Mouse (Mus musculus) liver, embryonic 18 days (tissue): ENCODE measurements around the gene Ect2. TPM values are rescaled to one million over a fixed set of nuclear protein-coding genes. Genes with fewer than 3 reads are reported as not detected.

ENCODE experiments used
- polyA plus RNA-seq: library from polyadenylated mRNA; depleted of rRNA; stranded (reverse); fragments of >200 nt; gene quantifications from 2 replicates; pipeline ENCODE4 v1.2.3, GENCODE M21; 2012; rRNA removed

The Ect2 gene
- 8.7 and 9.2 TPM in 2 replicates for polyA plus RNA-seq

DNA sequence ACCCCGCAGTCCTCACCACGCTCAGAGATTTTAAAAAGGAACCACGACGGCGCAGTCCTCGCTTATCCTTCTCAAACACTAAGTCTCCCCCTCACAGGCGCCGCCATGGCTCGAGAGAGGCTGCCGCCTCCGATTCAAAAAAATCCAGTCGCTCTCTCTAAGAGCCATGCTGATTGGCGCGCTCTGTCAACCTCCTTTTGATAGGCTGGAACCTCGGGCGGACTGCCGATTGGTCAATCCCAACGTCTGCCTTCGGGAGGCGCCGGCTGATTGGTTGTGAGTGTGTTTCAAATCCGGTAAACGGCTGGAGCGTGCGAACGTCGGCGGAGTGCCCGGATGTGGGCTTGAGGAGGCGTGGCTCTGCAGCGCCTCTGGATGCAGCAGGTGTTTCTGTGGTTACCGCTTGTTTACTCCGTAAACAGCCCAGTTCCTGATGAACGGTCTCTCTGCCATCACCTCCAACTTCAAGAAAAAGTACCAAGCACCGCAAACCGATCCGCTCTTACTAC lies at the start of gene Ect2:
Gene Ect2 (minus strand): TSS at position 178 of the 509 bp plus-strand sequence.

DNA sequence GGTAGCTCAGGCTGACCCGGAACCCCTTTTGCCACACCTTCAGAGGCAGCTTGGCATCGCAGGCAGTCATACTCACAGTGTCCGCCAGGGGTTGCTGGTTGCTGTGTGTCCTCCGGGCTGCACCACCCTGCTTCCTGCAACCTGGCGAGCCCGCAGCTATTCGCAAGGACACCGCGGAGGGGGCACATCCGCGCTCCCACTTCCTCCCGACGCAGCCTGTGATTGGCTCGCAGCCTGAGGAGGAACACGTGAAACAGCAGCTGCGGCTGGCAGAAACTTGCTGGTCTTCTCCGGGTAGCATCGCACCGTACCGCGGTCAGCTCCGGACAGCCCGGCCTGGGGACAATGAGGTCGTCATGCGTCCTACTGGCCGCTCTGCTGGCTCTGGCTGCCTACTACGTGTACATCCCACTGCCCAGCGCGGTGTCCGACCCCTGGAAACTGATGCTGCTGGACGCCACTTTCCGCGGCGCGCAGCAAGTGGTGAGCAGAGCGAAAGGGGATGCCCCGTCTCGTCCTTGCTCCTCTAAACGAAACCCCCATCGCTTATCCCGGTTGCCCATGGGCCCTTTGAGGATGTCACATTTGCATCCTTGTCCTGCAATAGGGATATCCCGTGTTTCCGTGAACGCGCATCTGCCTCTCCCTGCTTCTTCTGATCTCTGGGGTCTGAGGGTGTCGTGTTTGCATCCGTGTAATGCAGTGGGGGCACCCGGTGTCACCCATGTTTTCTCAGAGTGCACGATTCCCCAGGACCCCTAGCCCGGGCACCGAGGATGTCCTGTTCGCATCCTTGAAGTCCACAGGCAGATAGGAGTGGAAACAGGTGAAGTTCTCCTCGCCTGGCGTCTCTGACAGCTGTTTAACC lies 29.3 kb upstream of the Ect2 start, which contains the start of gene Nceh1:
Gene Nceh1 (plus strand): TSS at position 233 of the 868 bp plus-strand sequence.

Other genes with a start within 250 kb of the Ect2 start
- gene Nceh1, start 29.1 kb upstream of the Ect2 start, polyA plus RNA-seq = 6.1 and 6.8 TPM in 2 replicates
- 0.63 and 0.72 TPM in 2 replicates for gene Tnfsf10, start 163.2 kb upstream of the Ect2 start, polyA plus RNA-seq
- not detected in 2 replicates for gene Ghsr, start 217.5 kb upstream of the Ect2 start, polyA plus RNA-seq